Mouse (Mus musculus) adrenal gland, postnatal 25 days (tissue): ENCODE data around the gene Stard8. TPM values are rescaled to one million over a fixed set of nuclear protein-coding genes. Genes with fewer than 3 reads are reported as not detected.
"Not testable (repeated sequence)": the region's sequence is repeated elsewhere in the genome, so short reads cannot be mapped to it uniquely, and the experiment has no call there.

ENCODE experiments used
- DNase-seq: peaks from one replicate; pipeline ENCODE4 v3.0.0; 2021; ENCODE audit warnings: mixed read lengths
- total RNA-seq: library from RNA; stranded (reverse); gene quantifications from 2 replicates; pipeline ENCODE4 v1.2.3, GENCODE M21; 2021

Gene Stard8
- total RNA-seq, 1 experiment from 2014 or later: 31.7 TPM

GRCm38 (mm10) chrX:99048111-99048510 is 45.1 kb downstream of the Stard8 start:
- no peak for DNase-seq

GRCm38 (mm10) chrX:99049247-99049646 is 46.2 kb downstream of the Stard8 start:
- DNase-seq: no peak

- no peak for DNase-seq
Measured at GRCm38 (mm10) chrX:99050736-99051481, 47.9 kb downstream of the Stard8 start.

GRCm38 (mm10) chrX:99052255-99052654 is 49.2 kb downstream of the Stard8 start:
- DNase-seq: no peak

- DNase-seq: no peak
Measured at GRCm38 (mm10) chrX:99054512-99054911, 51.5 kb downstream of the Stard8 start.

GRCm38 (mm10) chrX:99057772-99058440 is 54.9 kb downstream of the Stard8 start:
- no peak for DNase-seq

GRCm38 (mm10) chrX:99059119-99059518 is 56.1 kb downstream of the Stard8 start:
- no peak for DNase-seq

GRCm38 (mm10) chrX:99065582-99065981 is 62.5 kb downstream of the Stard8 start:
- no peak for DNase-seq

GRCm38 (mm10) chrX:99066550-99066949 is 63.5 kb downstream of the Stard8 start:
- DNase-seq: no peak

GRCm38 (mm10) chrX:99067232-99067631 is 64.2 kb downstream of the Stard8 start:
- no peak for DNase-seq

GRCm38 (mm10) chrX:99067671-99068151 is 64.7 kb downstream of the Stard8 start:
- DNase-seq: no peak

GRCm38 (mm10) chrX:99071188-99071587 is 68.1 kb downstream of the Stard8 start:
- DNase-seq: no peak

- no peak for DNase-seq
Measured at GRCm38 (mm10) chrX:99072596-99072995, 69.5 kb downstream of the Stard8 start.

GRCm38 (mm10) chrX:99075111-99075510 is 72.1 kb downstream of the Stard8 start:
- no peak for DNase-seq

GRCm38 (mm10) chrX:99076460-99076859 is 73.4 kb downstream of the Stard8 start:
- DNase-seq: no peak

- DNase-seq: not testable (repeated sequence)
Measured at GRCm38 (mm10) chrX:99078374-99078892, 75.4 kb downstream of the Stard8 start.

GRCm38 (mm10) chrX:99092704-99093103 is 89.7 kb downstream of the Stard8 start:
- DNase-seq: no peak

- DNase-seq: not testable (repeated sequence)
Measured at GRCm38 (mm10) chrX:99111088-99111724, 108.2 kb downstream of the Stard8 start.

GRCm38 (mm10) chrX:99119510-99119909 is 116.5 kb downstream of the Stard8 start:
- DNase-seq: no peak
